Mouse (Mus musculus): ENCODE results near the gene Eif1ax.

DNA sequence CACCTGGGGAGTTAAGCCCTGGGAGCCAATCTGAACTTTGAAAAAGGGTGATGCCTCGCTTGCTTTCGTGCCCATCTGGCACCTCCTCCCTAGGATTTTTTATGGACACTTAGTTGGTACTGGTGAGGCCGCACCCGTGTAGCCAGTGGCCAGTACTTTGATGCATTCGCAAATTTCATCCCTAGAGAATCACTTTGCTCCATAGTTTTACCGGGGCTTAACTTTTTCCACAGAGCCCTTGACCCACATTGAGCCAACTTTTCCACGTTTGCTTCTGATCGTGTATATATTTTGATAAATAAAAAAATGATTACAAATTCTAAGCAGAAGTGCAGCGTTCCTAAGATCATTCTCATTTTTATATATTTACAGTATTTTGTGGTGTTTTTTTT is 771 bp downstream of the Eif1ax start:
- TF ChIP-seq GATA1 (IDR thresholded peaks at IDR 0.05; ENCODE audit: borderline replicate concordance, low read length) (no peak), FLI1 (IDR thresholded peaks at IDR 0.05; ENCODE audit: low read length) (no peak)
